Mouse (Mus musculus): ENCODE measurements around the gene Wdr90.
A peak's percentile ranks its signal among the peaks of the same experiment; 100 is the strongest.

Wdr90 gene

GRCm38 (mm10) chr17:25841117-25841880 is 20.0 kb downstream of the Wdr90 start, which contains the start of gene Gm20683:
Gm20683 (minus strand) TSS chr17:25841763.
- TF ChIP-seq GATA4 (IDR thresholded peaks at IDR 0.05; ENCODE audit: insufficient replicate concordance, low read length), result no peak

GRCm38 (mm10) chr17:25840519-25840918 is 20.8 kb downstream of the Wdr90 start:
- TF ChIP-seq GATA4 (IDR thresholded peaks at IDR 0.05; ENCODE audit: insufficient replicate concordance, low read length), result no peak

DNA sequence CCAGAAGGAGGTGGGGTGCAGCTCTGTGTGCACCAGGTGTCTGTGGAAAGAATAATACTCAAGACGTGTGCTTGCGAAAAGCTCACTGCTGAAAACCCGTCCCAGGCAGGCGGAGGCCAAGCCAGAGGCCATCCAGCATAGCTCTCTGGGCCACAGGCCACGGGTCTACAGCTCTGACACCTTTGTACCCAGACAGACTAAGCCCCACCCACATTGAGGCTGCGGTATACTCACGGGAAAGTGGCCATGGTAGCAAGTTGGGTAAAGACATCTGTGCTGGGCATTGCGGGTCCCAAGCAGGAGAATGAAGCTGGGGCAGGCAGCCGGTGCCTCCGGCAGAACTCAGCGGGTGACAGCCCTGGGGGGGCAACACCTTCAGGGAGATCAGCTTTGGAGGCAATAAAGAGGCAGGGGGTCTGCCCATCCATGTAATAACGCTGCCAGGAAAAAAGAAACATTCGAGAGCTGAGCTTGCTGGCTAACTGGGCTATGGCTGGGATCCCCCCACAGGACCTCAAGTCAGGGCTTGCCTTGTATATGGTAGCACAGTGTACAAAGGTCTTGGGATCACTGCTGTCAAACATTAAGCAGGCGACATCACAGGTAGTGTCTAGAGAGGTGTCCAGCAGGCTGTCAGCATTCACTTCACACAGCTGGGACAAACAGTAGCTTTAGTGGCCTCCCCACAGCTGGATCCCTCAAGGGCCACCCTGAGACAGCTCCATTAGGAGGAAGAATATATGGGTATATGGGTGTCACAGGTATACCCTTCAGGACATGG is 21.7 kb downstream of the Wdr90 start:
- no peak for TF ChIP-seq GATA4 (IDR thresholded peaks at IDR 0.05; ENCODE audit: insufficient replicate concordance, low read length)

GRCm38 (mm10) chr17:25838904-25839303 is 22.4 kb downstream of the Wdr90 start:
- no peak for TF ChIP-seq GATA4 (IDR thresholded peaks at IDR 0.05; ENCODE audit: insufficient replicate concordance, low read length)

DNA sequence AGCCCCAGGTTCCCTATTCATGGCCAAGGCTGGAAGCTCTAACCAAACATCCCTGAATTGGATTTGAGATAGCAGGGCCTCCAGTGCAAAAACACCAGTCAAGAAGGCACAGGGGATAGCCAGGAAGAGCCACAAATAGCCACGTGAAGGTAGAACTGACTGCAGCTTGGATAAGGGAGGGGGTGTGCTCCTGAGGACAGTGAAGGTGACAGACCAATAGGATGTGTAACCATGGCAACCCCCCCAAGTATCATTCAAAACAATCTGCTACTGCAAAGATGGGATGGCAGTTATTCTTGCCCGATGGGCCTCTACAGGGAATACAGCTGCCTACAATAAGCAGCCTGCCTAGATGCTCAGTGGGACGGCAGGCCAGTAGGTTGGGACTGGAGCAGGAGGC is 23.8 kb downstream of the Wdr90 start:
- no peak for TF ChIP-seq GATA4 (IDR thresholded peaks at IDR 0.05; ENCODE audit: insufficient replicate concordance, low read length)

DNA sequence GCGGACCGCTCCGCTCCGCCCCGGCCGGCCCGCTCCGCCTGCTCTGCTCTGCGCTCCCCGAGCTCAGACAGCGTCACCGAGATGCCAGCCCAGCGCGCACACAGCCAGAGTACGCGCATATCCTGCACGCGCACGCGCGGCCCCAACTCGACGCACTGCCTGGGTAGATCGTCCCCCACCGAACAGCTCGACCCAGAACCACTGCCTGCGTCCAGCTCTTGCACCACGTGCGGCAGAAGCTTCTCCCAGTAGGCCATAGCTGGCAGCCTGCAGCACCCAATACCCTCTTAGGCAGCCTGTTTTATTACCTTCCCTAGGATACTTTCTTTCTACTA is 24.3 kb downstream of the Wdr90 start, which contains the start of gene Rhbdl1:
Gene Rhbdl1, minus strand, starts transcription at position 220 of the 335 bp plus-strand sequence.
- no peak for TF ChIP-seq GATA4 (IDR thresholded peaks at IDR 0.05; ENCODE audit: insufficient replicate concordance, low read length)

GRCm38 (mm10) chr17:25836397-25837075 is 24.8 kb downstream of the Wdr90 start:
- TF ChIP-seq GATA4 (IDR thresholded peaks at IDR 0.05; ENCODE audit: insufficient replicate concordance, low read length), result no peak

DNA sequence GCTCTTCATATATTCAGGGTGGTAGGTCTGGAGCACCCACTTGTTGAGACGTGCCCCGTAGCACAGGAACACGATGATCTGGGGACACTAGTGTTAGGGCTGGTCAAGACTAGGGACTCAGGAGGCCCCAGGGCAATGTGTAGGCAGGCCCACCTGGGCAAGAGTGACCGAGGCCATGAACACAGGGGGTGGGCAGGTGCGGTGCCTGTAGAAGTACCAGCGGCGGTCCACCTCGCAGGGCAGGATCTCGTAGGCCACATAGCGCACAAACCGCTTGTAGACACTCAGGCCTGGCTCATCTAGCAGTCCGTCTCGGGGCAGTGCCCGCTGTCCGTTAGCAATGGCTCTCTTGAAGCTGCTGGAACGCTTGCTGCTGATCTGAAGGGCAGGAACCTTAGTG is 25.5 kb downstream of the Wdr90 start:
- TF ChIP-seq GATA4 (IDR thresholded peaks at IDR 0.05; ENCODE audit: insufficient replicate concordance, low read length), result no peak

DNA sequence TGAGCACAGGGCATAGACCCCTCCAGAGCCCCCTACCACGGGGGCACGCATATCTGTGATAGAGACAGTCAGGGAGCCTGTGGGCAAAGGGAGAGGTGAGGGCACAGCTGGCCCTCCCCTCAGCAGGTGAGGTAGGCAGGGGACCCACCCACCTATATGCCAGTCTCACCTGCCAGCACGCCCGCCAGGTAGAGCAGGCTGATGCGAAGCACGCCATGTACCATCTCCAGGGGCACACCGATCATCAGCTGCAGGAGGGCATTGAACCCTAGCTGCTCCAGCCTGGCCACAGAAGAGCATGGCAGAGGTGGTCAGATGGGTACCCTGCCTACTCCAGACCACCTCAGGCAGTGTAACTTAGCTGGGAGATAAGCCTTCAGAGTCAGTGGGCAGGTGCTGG is 26.0 kb downstream of the Wdr90 start:
- no peak for TF ChIP-seq GATA4 (IDR thresholded peaks at IDR 0.05; ENCODE audit: insufficient replicate concordance, low read length)

GRCm38 (mm10) chr17:25834595-25835222 is 26.6 kb downstream of the Wdr90 start:
- no peak for TF ChIP-seq GATA4 (IDR thresholded peaks at IDR 0.05; ENCODE audit: insufficient replicate concordance, low read length)

- no peak for TF ChIP-seq GATA4 (IDR thresholded peaks at IDR 0.05; ENCODE audit: insufficient replicate concordance, low read length)
Measured at GRCm38 (mm10) chr17:25833961-25834594, 27.2 kb downstream of the Wdr90 start.

DNA sequence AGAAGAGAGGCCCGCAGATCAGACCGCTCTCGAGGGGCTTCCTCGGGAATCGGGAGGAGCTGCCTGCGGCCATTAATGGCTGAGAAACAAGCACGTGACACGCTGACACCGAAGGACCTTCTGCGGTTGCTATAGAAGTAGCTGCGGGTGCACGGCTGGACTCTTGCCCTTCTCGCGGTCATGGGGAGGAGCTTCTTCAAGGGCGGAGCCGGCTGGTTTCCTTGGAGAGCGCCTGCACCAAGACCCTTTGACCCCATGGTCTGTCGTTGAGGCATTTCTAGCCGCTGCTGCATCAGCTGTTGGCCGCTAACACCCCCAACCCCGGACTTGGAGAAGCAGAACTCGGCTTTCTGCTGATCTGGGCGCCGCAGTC is 28.0 kb downstream of the Wdr90 start, which contains the start of gene Stub1:
Gene Stub1, minus strand, starts transcription at position 114 of the 373 bp plus-strand sequence.
- TF ChIP-seq GATA4 (IDR thresholded peaks at IDR 0.05; ENCODE audit: insufficient replicate concordance, low read length), result no peak

DNA sequence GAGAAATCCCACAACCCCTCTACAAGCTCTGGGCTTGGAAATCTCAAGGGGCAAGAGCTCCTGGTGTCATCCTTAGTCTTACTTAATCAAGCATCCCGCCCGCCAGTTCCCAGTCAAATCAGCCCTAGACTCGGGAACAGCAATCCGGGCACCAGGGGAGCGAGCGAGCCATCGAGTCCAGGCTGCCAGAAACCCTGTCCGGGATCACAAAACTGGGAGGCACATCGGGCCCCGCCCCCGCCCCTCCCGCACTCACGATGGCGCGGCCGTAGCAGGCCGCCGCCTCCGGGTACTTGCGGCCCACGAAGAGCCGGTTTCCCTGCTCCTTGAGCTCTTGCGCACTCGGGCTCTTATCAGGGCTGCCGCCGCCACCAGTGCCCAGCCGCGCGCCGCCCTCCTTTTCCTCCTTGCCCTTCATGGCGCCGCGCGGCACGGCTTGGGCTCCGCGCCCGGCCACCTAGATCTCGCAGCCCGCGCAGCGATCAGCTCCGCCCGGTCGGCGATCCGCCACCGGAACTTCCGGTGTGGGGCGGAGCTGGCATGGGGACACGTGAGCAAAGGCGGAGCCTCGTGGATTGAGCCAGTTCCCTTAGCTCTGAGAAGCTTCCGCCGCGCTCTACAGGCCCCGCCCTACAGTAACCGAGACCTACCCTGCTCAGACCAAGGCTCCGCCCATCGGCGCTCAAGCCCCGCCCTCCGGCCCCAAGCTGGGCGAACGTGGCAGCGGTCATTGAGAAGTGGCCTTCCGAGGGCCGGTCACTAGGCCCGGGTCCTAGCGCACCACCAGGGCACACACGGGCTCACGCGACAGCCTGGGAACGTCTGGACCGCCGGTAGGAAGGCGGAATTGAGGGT is 28.6 kb downstream of the Wdr90 start:
- TF ChIP-seq GATA4 (IDR thresholded peaks at IDR 0.05; ENCODE audit: insufficient replicate concordance, low read length), result peak; percentile 28; the same call in 1 of the 2 replicates
